Mouse (Mus musculus): ENCODE measurements around the gene Phrf1.

The Phrf1 gene

DNA sequence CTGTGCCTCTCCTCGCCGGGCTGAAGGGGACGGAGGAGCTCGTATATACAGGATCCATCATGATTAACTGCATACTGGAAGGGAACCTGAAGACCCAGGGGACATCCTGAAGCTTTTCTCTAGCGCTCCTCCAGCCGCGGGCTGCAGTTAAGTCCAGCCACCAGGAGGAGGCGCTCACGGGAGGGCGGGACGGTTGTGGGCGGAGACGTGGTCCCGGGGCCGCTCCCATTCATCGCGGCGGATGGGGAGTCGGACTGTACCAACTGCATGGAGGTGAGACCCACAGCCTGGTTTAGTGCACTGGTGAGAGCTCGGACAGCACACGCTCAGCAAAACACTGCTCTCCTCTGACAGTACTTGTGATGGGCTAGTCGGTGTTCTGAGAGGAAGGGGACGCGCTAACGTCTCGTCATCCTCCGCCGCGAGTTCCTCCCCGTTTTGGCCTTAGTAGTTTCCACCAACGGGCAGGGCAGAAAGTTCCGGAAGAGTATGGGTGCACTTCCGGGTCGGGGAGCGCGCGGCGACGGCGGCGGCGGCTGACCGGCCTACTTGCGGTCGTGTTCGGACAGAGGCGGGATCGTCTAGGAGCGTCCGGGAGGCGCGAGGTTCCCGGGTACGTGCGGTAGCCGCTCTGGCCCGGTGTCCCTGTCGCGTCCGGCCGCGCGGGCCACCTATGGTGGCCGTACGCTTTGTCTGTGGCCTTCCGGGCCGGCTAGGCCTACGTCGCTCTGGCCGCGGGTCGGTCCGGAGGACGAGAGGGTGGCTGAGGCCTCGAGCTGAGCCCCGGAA is at the start of gene Phrf1:
Phrf1 (plus strand) TSS at position 506 of the 789 bp plus-strand sequence.
- peak; percentile 94 for DNase-seq (ENCODE audit: low spot score)

DNA sequence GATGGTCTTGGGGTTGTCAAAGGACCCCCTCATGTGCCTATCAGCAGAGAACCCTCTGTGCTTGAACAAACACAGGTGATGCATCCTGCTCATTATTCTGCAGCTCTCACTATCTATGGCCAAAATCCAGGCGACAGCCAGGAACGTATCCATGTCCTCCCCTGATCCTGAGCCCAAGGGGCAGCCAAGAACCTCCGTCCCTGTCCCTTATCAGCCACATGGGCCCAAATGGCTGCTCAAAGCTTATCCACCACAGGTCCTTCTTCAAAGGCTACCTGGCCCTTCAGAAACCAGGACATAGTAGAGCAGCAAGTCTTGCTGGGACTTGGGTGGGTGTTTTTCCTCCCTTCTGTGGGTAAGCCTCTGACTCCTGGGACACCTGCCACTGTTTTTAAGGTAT is 40.4 kb upstream of the Phrf1 start:
- no peak for DNase-seq (ENCODE audit: low spot score)

- no peak for DNase-seq (ENCODE audit: low spot score)
Observed at GRCm38 (mm10) chr7:141188733-141189132, 39.9 kb upstream of the Phrf1 start.

- no peak for DNase-seq (ENCODE audit: low spot score)
Observed at GRCm38 (mm10) chr7:141190220-141190619, 38.4 kb upstream of the Phrf1 start.

DNA sequence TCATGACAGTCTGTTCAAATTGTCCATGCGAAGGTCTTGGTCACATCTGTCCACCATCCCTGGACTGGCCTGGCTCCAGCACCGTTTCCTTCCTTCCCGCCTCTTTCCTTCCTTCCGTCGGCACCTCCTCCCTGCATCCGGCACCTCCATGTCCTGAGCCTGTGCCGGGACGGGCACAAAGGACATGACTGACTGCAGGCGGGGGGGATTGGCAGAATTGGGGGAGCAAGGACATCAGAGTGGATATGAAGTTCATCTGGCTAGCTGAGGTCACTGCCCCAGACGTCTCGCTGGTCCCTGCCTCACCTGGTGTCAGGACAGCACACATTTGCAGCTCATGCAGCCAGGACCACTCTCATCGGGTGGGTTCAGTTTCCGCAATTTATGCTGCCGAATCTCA is 37.5 kb upstream of the Phrf1 start:
- DNase-seq (ENCODE audit: low spot score), result no peak

- no peak for DNase-seq (ENCODE audit: low spot score)
Observed at GRCm38 (mm10) chr7:141191796-141192685, 36.5 kb upstream of the Phrf1 start.

GRCm38 (mm10) chr7:141192776-141193347 is 35.7 kb upstream of the Phrf1 start:
- DNase-seq (ENCODE audit: low spot score), result no peak

DNA sequence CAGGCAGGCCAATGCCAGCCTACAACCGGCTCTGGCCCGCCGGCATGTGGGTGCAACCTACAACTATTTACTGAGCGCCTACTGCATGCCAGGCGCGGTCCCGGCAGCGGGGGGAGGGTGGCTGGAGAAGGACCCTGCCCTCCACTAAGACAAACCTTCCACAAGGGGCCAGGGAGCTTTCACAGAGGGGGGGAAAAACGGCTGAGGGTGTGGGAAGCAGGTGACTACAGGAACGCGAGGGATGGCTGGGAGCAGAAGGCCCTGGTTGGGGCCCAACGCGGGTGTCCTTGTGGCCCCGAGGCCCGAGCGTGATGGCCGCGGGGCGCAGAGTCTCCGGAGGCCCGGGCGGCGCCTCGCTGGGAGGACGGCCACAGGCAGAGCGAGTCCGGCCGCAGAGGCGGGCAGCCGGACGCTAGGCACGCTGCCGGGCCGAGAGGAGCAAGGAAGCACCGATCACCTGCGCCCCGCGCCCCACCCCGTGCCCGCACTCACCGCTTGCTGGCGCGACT is 35.2 kb upstream of the Phrf1 start:
- DNase-seq (ENCODE audit: low spot score), result no peak

DNA sequence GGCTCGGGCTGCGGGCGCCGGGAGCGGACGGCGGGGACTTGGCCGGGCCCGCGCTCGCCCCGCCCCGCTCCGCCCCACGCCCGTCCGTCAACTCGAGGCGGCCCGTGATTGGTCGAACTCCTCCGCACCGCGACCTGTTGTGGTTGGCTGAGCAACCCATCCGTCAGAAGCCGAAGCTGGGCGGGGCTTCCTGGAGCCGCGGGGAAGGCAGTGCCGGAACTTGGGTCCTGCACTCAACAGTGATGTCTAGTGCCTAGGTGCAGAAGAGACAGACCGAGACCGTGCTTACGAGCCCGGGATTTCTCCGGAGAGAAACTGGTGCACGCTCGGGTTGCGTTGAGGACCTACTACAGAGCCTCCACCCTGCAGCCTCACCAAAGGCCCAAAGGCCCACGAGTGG is 34.6 kb upstream of the Phrf1 start, which contains the start of the genes Hras and Lrrc56:
Hras (minus strand) TSS at position 58 of the 400 bp plus-strand sequence.
Lrrc56 (plus strand) TSS at position 210 of the 400 bp plus-strand sequence.
- peak; percentile 95 for DNase-seq (ENCODE audit: low spot score)

DNA sequence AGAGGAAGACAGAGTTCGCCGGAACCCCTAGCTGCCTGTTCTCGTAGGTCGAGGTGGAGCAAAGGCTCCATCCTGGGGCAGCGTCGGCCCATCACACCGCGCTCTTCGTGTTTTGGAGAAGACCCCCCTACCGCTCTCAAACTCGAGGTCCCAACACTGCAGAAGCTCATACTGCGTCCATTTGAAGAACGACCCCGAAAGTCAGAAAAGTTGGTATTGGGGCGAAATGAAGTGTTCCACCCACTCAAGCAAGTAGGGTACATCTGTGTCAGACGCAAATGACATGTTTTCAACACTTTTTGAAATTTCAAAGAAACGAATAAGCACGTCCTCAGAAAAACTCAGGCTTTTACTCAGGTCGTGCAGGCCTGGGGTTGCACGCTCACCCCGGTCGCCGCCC is 34.2 kb upstream of the Phrf1 start:
- DNase-seq (ENCODE audit: low spot score), result no peak

DNA sequence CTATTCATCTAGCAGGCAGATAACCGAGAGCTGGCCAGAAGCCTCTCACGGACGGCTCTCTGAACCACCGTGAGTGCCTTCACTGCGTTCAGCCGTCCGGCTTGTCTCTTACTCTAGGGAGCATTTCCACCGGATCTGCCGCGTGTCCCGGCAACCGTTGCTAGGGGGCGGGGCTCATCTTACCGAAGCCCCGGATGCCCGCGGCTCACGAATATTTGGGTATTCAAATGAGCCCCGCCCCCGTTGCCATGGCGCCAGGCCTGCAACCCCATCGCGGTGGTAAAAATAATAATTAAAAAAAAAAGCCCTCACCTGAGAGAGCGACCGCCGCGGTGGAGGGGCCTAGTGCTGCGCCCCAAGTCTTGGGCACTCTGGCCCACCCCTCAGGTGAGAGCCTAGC is 33.8 kb upstream of the Phrf1 start:
- DNase-seq (ENCODE audit: low spot score), result peak; percentile 80

DNA sequence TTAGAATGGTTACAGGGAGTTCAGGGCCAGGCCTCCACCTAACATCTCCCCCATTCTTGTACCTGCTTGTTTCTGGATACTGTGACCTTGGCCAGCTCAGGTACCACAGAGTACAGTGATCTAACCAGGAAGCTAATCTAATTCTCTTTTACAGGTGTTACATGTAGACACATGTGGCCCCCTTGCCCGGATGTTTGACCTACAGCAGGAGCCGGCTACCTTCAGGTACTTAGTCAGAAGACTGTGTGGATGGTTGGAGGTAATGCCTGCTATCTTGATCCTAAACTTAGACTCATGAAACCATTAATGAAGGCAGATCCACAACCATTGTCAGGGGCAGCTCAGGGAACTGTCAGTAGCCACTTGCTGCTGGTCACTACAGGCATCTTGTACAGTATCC is 32.8 kb upstream of the Phrf1 start:
- no peak for DNase-seq (ENCODE audit: low spot score)

- no peak for DNase-seq (ENCODE audit: low spot score)
Observed at GRCm38 (mm10) chr7:141196619-141197282, 31.8 kb upstream of the Phrf1 start.

DNA sequence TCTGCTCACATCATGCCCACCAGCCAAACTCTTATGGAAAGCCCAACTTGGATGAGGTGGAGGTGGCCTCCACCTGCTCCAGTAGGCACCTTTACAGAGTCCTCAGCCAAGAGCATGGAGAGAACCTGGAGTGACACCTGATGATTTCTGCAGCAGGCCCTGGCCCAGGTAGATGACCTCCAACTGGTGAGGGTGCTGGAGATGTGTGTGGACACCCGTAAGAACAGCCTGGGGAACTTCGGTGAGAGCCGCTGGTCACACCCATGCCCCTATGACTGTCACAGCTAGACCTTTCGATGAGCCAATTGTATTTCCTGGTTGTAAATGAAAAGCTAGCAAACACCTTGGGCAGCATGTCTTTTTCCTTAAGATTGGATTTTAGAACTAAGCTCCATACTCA is 30.5 kb upstream of the Phrf1 start:
- DNase-seq (ENCODE audit: low spot score), result no peak

DNA sequence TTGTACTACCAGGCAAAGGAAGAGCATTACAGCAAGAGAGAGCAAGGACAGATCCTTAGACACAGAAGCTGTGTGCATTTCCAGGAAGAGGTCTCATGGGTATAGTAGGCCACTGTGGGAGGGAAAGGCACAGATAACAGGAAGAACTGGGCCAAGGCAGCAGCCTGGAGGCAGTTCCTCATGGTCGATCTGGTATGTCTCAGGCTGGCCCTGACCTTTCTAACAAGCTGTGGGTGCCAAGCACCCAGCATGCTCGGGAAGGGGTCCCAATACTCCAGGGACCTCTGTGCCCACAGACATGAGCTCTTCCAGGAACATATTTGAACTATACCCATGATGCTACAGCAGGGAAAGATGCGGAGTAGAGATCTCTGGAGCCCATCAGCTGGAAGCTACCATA is 24.0 kb upstream of the Phrf1 start:
- no peak for DNase-seq (ENCODE audit: low spot score)

GRCm38 (mm10) chr7:141205504-141205903 is 23.1 kb upstream of the Phrf1 start:
- DNase-seq (ENCODE audit: low spot score), result no peak

DNA sequence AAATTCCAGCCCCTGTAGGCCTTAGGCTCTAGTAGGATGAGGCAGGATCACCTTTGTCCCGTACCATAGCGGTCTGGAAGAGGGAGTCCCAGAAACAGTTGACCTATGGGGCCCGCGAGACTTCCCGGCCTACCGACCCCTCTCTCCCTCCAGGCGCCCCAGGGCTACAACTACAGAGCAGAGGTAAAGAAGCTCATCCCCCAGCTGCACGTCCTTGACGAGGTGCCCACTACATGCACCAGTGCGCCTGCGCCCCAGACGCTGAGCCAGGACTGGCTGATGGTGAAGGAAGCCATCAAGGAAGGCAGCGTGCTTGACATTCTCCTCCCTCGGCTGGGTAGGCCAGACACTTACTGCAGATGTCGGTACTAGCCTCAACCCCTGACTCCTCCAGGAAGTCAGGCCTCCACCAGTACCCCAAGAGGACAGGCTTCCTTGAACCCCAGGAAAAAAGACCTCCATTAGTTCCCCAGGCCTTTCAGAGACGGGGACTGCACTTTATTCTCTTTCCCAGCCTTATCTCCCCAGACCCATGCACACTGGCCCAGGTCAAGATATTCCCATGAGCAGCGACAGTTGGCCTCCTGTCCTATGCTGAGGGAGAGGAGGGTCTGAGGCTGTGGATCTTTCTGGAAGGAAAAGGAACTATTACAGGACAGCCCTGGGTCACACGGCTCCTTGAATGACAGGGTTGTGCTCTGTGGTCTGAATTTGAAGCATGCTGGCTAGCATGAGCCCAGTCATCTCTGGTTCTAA is 22.2 kb upstream of the Phrf1 start:
- DNase-seq (ENCODE audit: low spot score), result no peak

GRCm38 (mm10) chr7:141209526-141209925 is 19.1 kb upstream of the Phrf1 start:
- no peak for DNase-seq (ENCODE audit: low spot score)

GRCm38 (mm10) chr7:141210137-141210536 is 18.4 kb upstream of the Phrf1 start:
- no peak for DNase-seq (ENCODE audit: low spot score)

GRCm38 (mm10) chr7:141210606-141211131 is 17.9 kb upstream of the Phrf1 start:
- no peak for DNase-seq (ENCODE audit: low spot score)

GRCm38 (mm10) chr7:141213133-141213532 is 15.5 kb upstream of the Phrf1 start:
- DNase-seq (ENCODE audit: low spot score), result no peak

Measured in ovary, postnatal 10 days (tissue).